Mouse (Mus musculus): ENCODE measurements at regions not wholly inside any gene's neighbourhood (a gene's known extent, or its start where the extent isn't known, plus 50 kb on each side); places are given as distances from the start of the nearest gene placed in this dataset.
A peak's percentile ranks its signal among the peaks of the same experiment; 100 is the strongest.

- no peak for DNase-seq (ENCODE audit: low read depth in 2 of 2, low spot score in 2 of 2)
Observed at GRCm38 (mm10) chr11:34153749-34154525, 54.0 kb downstream of the Foxi1 start.

GRCm38 (mm10) chr11:34149370-34149976, 51.1 kb upstream of the 4930469K13Rik start:
- peak; percentile 9 to 35 for DNase-seq (ENCODE audit: low read depth in 2 of 2, low spot score in 2 of 2)

All from CD8-positive naive resting alpha-beta T cell, adult 2 months (primary cell).